19 mouse cellular contexts compared by ENCODE assay signal in the genomic region with DNA sequence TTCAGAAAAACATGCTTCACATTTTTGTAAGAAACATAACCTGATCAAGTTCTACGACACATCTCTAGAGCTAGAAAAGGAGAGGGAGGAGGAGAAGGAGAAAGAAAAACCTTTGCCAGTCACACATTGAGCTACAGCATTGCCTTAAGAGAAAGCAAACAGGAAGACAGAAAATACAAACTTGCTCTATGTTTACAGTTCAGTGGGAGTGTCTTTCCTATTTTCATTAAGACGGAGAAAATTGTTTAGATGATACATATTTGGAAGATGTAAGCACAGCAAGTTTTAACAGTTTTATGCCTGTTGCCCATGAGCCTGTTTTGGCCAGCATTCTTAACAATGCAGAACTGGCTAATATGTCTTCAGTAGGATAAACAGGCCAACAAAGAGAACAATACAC.
"Had no signal": no experiment of that assay in that cellular context is flagged by ENCODE, and none has a peak within 500 bp of the region (broad histone marks: within the 10 kb centered on the region; RNA-seq: fewer than 3 reads in every experiment).

No protein-coding gene starts in this region.

- H3K4me2 ChIP-seq: limb, embryonic 13.5 days; limb, embryonic 15.5 days; liver, embryonic 12.5 days; lung, embryonic 15.5 days; midbrain, embryonic 13.5 days; neural tube, embryonic 13.5 days; neural tube, embryonic 15.5 days; stomach, embryonic 15.5 days had no signal

- ATAC-seq: liver, embryonic 12.5 days; midbrain, embryonic 13.5 days; midbrain, embryonic 16.5 days had no signal

- H3K9me3 ChIP-seq: limb, embryonic 13.5 days; limb, embryonic 15.5 days; liver, embryonic 12.5 days; lung, embryonic 15.5 days; midbrain, embryonic 10.5 days; midbrain, embryonic 13.5 days; neural tube, embryonic 13.5 days; neural tube, embryonic 15.5 days; stomach, embryonic 15.5 days had no signal

- H3K4me3 ChIP-seq: limb, embryonic 13.5 days; limb, embryonic 15.5 days; liver, embryonic 12.5 days; lung, embryonic 15.5 days; midbrain, embryonic 10.5 days; midbrain, embryonic 13.5 days; myocyte; neural tube, embryonic 13.5 days; neural tube, embryonic 15.5 days; stomach, embryonic 15.5 days had no signal

- H3K27ac ChIP-seq: limb, embryonic 13.5 days; limb, embryonic 15.5 days; liver, embryonic 12.5 days; liver, embryonic 14.5 days; lung, embryonic 15.5 days; midbrain, embryonic 10.5 days; midbrain, embryonic 13.5 days; neural tube, embryonic 13.5 days; neural tube, embryonic 15.5 days; stomach, embryonic 15.5 days; stomach, postnatal 0 days had no signal

- H3K9ac ChIP-seq: limb, embryonic 13.5 days; limb, embryonic 15.5 days; liver, embryonic 12.5 days; liver, embryonic 14.5 days; lung, embryonic 15.5 days; midbrain, embryonic 13.5 days; neural tube, embryonic 13.5 days; neural tube, embryonic 15.5 days; stomach, embryonic 15.5 days had no signal

- DNase-seq: retina, postnatal 1 day; right cerebral cortex, adult 18-20 months; right cerebral cortex, postnatal 14 days; thymus, adult 2 months; thymus, postnatal 25 days; thymus, postnatal 4 days had no signal

- H3K36me3 ChIP-seq: limb, embryonic 13.5 days; limb, embryonic 15.5 days; liver, embryonic 12.5 days; lung, embryonic 15.5 days; midbrain, embryonic 10.5 days; midbrain, embryonic 13.5 days; neural tube, embryonic 13.5 days; neural tube, embryonic 15.5 days; stomach, embryonic 15.5 days had no signal

- H3K4me1 ChIP-seq: limb, embryonic 13.5 days; limb, embryonic 15.5 days; liver, embryonic 12.5 days; lung, embryonic 15.5 days; midbrain, embryonic 10.5 days; midbrain, embryonic 13.5 days; neural tube, embryonic 13.5 days; neural tube, embryonic 15.5 days; stomach, embryonic 15.5 days had no signal

- H3K27me3 ChIP-seq: limb, embryonic 13.5 days; limb, embryonic 15.5 days; liver, embryonic 12.5 days; lung, embryonic 15.5 days; midbrain, embryonic 13.5 days; neural tube, embryonic 13.5 days; neural tube, embryonic 15.5 days; stomach, embryonic 15.5 days had no signal
